Mouse (Mus musculus): ENCODE data around the gene Gm27021.

DNA sequence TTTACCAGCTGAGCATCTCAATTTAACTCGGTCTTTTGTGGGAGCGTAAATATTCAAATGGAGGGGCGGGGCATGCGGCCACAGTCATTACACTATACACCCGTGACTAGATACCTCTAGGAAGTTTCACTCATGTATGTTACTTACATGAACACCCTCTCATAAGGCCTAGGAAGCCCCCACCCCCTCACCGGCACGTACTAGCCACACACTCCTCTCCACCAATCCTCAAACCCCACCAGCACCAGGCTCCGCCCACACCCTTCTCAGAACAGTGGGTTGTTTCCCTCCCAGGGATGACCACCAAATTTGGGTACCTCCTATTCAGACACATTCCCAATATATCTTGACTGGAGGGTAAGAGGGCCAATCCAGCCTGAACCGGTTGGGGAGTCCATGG is 60.4 kb downstream of the Gm27021 start:
- no peak for TF ChIP-seq CTCF (IDR thresholded peaks at IDR 0.05; ENCODE audit: borderline replicate concordance, extremely low read depth, insufficient read depth, insufficient read length)
- TF ChIP-seq POLR2A (IDR thresholded peaks at IDR 0.05; ENCODE audit: borderline replicate concordance, extremely low read depth, insufficient read depth, insufficient read length, poor library complexity, severe bottlenecking): no peak
